Mouse (Mus musculus) midbrain, embryonic 16.5 days (tissue): ENCODE results near the gene Perm1. TPM values are rescaled to one million over a fixed set of nuclear protein-coding genes. Genes with fewer than 3 reads are reported as not detected.
A peak's percentile ranks its signal among the peaks of the same experiment; 100 is the strongest.

Experiments
- ATAC-seq: fragments of 200-750 bp; cut with Nextera tagmentation; 2 replicates; pipeline ENCODE4 v1.8.0; 2017; ENCODE audit warnings: moderate TSS enrichment
- H3K27ac ChIP-seq: fragments of 300-500 bp; sonication (generic); 2 replicates; pipeline ENCODE4 v1.5.1; 2014; ENCODE audit warnings: mild to moderate bottlenecking, low read length, mixed read lengths
- H3K27me3 ChIP-seq: fragments of 300-500 bp; sonication (generic); 2 replicates; pipeline ENCODE4 v1.6.1; 2014; ENCODE audit warnings: low read depth, low read length, mixed read lengths; ENCODE audit not compliant: control insufficient read depth, insufficient read depth
- H3K36me3 ChIP-seq: fragments of 300-500 bp; sonication (generic); 2 replicates; pipeline ENCODE4 v1.6.1; 2014; ENCODE audit warnings: mild to moderate bottlenecking, low read length, moderate library complexity, mixed read lengths; ENCODE audit not compliant: control insufficient read depth, insufficient read depth
- H3K4me1 ChIP-seq: fragments of 300-500 bp; sonication (generic); 2 replicates; pipeline ENCODE4 v1.6.1; 2014; ENCODE audit warnings: mild to moderate bottlenecking, low read length, mixed read lengths; ENCODE audit not compliant: control insufficient read depth, insufficient read depth
- H3K4me2 ChIP-seq: fragments of 300-500 bp; sonication (generic); 2 replicates; pipeline ENCODE4 v1.6.1; 2014; ENCODE audit warnings: mild to moderate bottlenecking, low read length, mixed read lengths
- H3K4me3 ChIP-seq: fragments of 300-500 bp; sonication (generic); 2 replicates; pipeline ENCODE4 v1.5.1; 2014; ENCODE audit warnings: low read depth, mild to moderate bottlenecking, low read length, moderate library complexity, mixed read lengths
- H3K9ac ChIP-seq: fragments of 300-500 bp; sonication (generic); 2 replicates; pipeline ENCODE4 v1.6.1; 2014; ENCODE audit warnings: low read depth, low read length, mixed read lengths
- H3K9me3 ChIP-seq: fragments of 300-500 bp; sonication (generic); replicated peaks from 2 replicates; pipeline ENCODE4 v1.6.1; 2014; ENCODE audit warnings: mild to moderate bottlenecking, low read length, mixed read lengths; ENCODE audit not compliant: control insufficient read depth, poor library complexity, severe bottlenecking
- WGBS: fragments of 180-500 bp; shearing (Covaris S2); extraction: QIAGEN DNeasy Blood & Tissue Kit; methylation state at CpG from one replicate; pipeline ENCODE4 v1.1.7; 2014; 5-methylcytosine and 5-hydroxymethylcytosine counted together
- polyA plus RNA-seq: library from polyadenylated mRNA; unstranded; fragments of >200 nt; fragmentation: Nextera tagmentation; extraction: Ambion mirVana; gene quantifications from 2 replicates; pipeline ENCODE4 v1.2.1, GENCODE M21; 2015

Perm1 gene
- polyA plus RNA-seq, 1 experiment from 2014 or later, result 2.7 TPM

GRCm38 (mm10) chr4:156185950-156186850, 29.5 kb upstream of the Perm1 start:
- H3K36me3 ChIP-seq, result no peaks in the 10 kb centered on the region
- H3K9me3 ChIP-seq, result no peaks in the 10 kb centered on the region
- WGBS, result 2% methylated on average over 31 of the region's 31 CpGs
- H3K27me3 ChIP-seq, result no peaks in the 10 kb centered on the region
- H3K4me1 ChIP-seq, result peaks cover 77% of the 10 kb centered on the region
- peak overlapping the region; percentile 97 for H3K27ac ChIP-seq
- peak overlapping the region; percentile 94 for H3K9ac ChIP-seq
- H3K4me3 ChIP-seq, result peak overlapping the region; percentile 69
- peak; percentile 55 for ATAC-seq
- peak overlapping the region; percentile 79 for H3K4me2 ChIP-seq

GRCm38 (mm10) chr4:156188162-156188810, 27.4 kb upstream of the Perm1 start:
- WGBS, result 25% methylated on average over 5 of the region's 5 CpGs
- ATAC-seq, result no peak
- Histone ChIP-seq H3K4me2 (peak overlapping the region; percentile 15; the same call in 1 of the 2 replicates), H3K27me3 (no peaks in the 10 kb centered on the region), H3K36me3 (peaks cover 2% of the 10 kb centered on the region; the same call in 1 of the 2 replicates), H3K9ac (peak overlapping the region; percentile 31; the same call in 1 of the 2 replicates), H3K27ac (peak overlapping the region; percentile 78), H3K9me3 (no peaks in the 10 kb centered on the region), H3K4me3 (no peak overlapping the region), H3K4me1 (peaks cover 60% of the 10 kb centered on the region)

- Histone ChIP-seq H3K9ac (peak overlapping the region; percentile 39), H3K4me2 (peak overlapping the region; percentile 15; the same call in 1 of the 2 replicates)
Measured at GRCm38 (mm10) chr4:156188811-156189323, 26.8 kb upstream of the Perm1 start.

GRCm38 (mm10) chr4:156192421-156193199, 23.1 kb upstream of the Perm1 start:
- H3K36me3 ChIP-seq, result peaks cover 7% of the 10 kb centered on the region; the same call in 1 of the 2 replicates
- peak overlapping the region; percentile 8 for H3K27ac ChIP-seq
- peaks cover 46% of the 10 kb centered on the region for H3K4me1 ChIP-seq
- no peak overlapping the region for H3K4me3 ChIP-seq
- H3K9ac ChIP-seq, result no peak overlapping the region
- H3K27me3 ChIP-seq, result no peaks in the 10 kb centered on the region
- peak overlapping the region; percentile 10; the same call in 1 of the 2 replicates for H3K4me2 ChIP-seq
- ATAC-seq, result no peak
- H3K9me3 ChIP-seq, result no peaks in the 10 kb centered on the region
- WGBS, result 60% methylated on average over 8 of the region's 8 CpGs

More at GRCm38 (mm10) chr4:156188811-156189323, 26.8 kb upstream of the Perm1 start:
- ATAC-seq, result no peak
- Histone ChIP-seq H3K4me1 (peaks cover 54% of the 10 kb centered on the region), H3K9me3 (no peaks in the 10 kb centered on the region), H3K27ac (peak overlapping the region; percentile 78), H3K27me3 (no peaks in the 10 kb centered on the region), H3K4me3 (no peak overlapping the region), H3K36me3 (peaks cover 7% of the 10 kb centered on the region; the same call in 1 of the 2 replicates)
- 10% methylated on average over 6 of the region's 6 CpGs for WGBS

- Histone ChIP-seq H3K9ac (no peak overlapping the region; the same call in 1 of the 2 replicates), H3K4me1 (peaks cover 44% of the 10 kb centered on the region), H3K4me3 (no peak overlapping the region), H3K9me3 (no peaks in the 10 kb centered on the region), H3K27ac (no peak overlapping the region), H3K4me2 (no peak overlapping the region), H3K27me3 (no peaks in the 10 kb centered on the region), H3K36me3 (peaks cover 7% of the 10 kb centered on the region; the same call in 1 of the 2 replicates)
- no peak for ATAC-seq
- 31% methylated on average over 2 of the region's 2 CpGs for WGBS
Measured at GRCm38 (mm10) chr4:156193200-156193590, 22.5 kb upstream of the Perm1 start.

- Histone ChIP-seq H3K4me3 (no peak overlapping the region), H3K4me2 (no peak overlapping the region), H3K27me3 (no peaks in the 10 kb centered on the region), H3K27ac (no peak overlapping the region), H3K4me1 (peaks cover 37% of the 10 kb centered on the region), H3K36me3 (peaks cover 7% of the 10 kb centered on the region; the same call in 1 of the 2 replicates), H3K9ac (no peak overlapping the region; the same call in 1 of the 2 replicates), H3K9me3 (no peaks in the 10 kb centered on the region)
- 72% methylated on average over 5 of the region's 5 CpGs for WGBS
- ATAC-seq, result no peak
Measured at GRCm38 (mm10) chr4:156193906-156194305, 21.8 kb upstream of the Perm1 start.

- 31% methylated on average over 6 of the region's 6 CpGs for WGBS
- Histone ChIP-seq H3K9ac (no peak overlapping the region), H3K36me3 (peaks cover 7% of the 10 kb centered on the region; the same call in 1 of the 2 replicates), H3K4me1 (peaks cover 32% of the 10 kb centered on the region), H3K4me2 (no peak overlapping the region; the same call in 1 of the 2 replicates), H3K4me3 (no peak overlapping the region), H3K27ac (no peak overlapping the region), H3K9me3 (no peaks in the 10 kb centered on the region), H3K27me3 (no peaks in the 10 kb centered on the region)
- no peak for ATAC-seq
Measured at GRCm38 (mm10) chr4:156194346-156194745, 21.3 kb upstream of the Perm1 start.
